Mouse (Mus musculus): ENCODE results near the gene Gpr180.

DNA sequence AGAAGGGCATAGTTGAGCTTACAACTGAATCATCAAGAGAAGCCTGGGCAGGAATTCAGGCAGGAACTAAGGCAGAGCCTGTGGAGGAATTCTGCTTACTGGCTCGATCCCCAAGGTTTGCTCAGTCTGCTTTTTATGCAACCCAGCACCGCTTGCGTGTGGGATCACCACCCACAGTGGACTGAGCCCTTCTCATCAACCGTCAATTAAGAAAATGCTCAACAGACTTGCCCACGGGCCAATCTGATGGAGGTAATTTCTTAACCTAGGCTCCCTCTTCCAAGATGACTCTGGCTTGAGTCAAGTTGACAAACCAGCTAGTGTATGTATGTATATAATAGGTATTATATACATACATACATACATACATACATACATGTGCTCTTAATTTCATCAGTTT lies 5.3 kb downstream of the Gpr180 start:
- TF ChIP-seq CTCF (IDR thresholded peaks at IDR 0.05; ENCODE audit: low read depth) (no peak), EP300 (IDR thresholded peaks at IDR 0.05; ENCODE audit: low read depth) (no peak)
